Mouse (Mus musculus) embryo, embryonic 9.5 days (tissue): ENCODE results near the gene Samd13.

Source experiments
- DNase-seq: peaks from one replicate; pipeline ENCODE4 v3.0.0-alpha.2; 2017; ENCODE audit errors: extremely low spot score

The Samd13 gene

GRCm38 (mm10) chr3:146684811-146685675 is at the start of gene Samd13:
Gene Samd13, minus strand, starts transcription at chr3:146685592.
- DNase-seq = peak; percentile 80

GRCm38 (mm10) chr3:146731499-146731898 is 46.1 kb upstream of the Samd13 start:
- DNase-seq = no peak

DNA sequence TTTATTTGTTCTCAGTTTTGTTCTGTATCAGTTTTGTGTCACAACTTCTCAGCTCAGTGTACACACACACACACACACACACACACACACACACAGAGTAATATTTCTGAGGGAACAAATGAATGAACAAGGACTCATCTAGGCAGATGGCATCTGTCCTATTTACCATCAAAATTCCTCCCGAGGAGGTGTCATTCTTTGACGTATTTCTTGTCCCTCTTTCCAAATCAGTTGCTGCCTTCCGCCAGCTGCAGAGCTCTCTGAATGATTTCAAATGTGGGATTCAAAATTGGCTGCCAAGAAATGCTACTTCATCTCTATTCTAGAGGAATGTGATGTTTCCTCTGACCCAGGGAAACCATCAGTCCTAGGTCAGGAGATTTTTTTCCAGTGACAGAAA is 37.6 kb upstream of the Samd13 start:
- DNase-seq = no peak

- no peak for DNase-seq
Measured at GRCm38 (mm10) chr3:146719696-146720095, 34.3 kb upstream of the Samd13 start.

DNA sequence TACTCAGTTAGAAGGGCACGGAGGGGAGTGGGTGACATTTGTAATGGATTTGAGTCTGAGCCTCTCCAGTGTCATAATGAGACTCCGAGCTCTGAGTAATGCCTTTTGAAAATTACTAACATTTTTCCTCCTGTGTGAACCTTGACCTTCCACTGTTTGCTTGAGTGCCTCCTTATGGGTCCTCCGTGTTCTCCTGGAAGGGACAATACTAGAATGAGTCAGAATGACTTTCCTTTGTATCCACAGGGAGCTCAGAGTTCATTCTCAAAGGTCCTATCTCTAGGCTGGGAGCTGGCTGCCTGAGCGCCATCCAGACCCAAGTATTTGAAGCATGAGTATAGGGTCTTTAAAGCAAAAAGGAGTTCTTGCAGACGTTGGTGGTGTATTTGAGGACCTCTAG is 32.9 kb upstream of the Samd13 start:
- DNase-seq = no peak

DNA sequence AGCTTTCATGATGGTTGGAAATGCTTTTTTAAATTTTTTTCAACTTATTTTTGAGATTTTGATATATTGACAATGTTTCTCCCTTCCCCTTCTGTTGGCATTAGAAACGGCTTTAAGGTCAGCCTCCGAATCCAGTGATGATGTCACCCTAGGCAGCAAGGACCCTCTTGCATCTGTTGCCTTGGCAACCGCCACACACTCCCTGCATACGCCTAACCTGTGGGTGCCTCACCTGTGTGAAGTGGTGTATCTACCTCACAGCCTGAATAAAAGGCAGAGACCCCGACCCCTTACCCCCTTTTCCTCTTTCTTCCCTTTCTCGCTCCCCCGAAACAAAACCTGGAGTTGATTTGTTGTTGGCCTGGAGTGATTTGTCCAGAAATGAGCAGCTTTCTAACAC is 26.9 kb upstream of the Samd13 start:
- DNase-seq = no peak

GRCm38 (mm10) chr3:146711559-146711958 is 26.2 kb upstream of the Samd13 start:
- DNase-seq = no peak

DNA sequence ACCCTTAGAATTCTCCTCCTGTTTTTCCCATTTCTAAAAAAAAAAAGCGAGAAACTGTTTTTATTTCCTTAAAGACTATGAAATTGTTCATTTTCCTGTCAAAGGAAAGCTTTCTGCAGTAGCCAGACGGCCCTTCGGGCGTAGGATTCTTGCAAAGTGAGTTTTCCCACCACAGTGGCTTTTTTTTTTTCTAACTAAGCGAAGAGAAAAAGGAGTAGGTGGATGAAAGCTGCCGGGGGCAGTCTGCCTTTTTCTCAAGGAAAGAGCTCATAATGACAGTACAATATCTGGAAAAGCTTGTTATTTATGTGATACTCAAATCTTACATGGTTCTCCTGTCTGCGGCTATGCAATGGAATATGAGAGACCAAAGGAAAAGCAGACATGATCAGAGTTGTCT is 25.7 kb upstream of the Samd13 start:
- DNase-seq = no peak

- no peak for DNase-seq
Measured at GRCm38 (mm10) chr3:146709086-146709485, 23.7 kb upstream of the Samd13 start.

DNA sequence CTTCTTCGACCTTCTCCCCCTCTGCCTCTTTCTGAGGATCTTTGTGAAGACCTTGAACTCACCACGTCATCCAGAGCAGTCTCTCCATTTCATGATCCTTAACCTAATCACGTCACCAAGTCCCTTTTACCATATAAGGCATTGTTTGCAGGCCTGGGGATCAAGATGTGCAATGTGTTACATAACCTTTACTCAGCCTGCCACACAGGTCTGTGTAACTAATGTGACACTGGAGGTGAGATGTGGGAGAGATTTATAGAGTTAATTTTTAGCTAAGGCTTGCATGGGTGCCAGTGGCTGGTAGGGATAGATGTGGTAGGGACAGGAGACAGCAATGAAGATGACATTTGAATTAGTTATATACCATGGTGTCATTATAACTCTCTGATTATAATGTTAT is 23.0 kb upstream of the Samd13 start:
- DNase-seq = no peak

- no peak for DNase-seq
Measured at GRCm38 (mm10) chr3:146704099-146704498, 18.7 kb upstream of the Samd13 start.

- DNase-seq = no peak
Measured at GRCm38 (mm10) chr3:146700051-146700450, 14.7 kb upstream of the Samd13 start.

GRCm38 (mm10) chr3:146698982-146699381 is 13.6 kb upstream of the Samd13 start:
- DNase-seq = no peak

GRCm38 (mm10) chr3:146692547-146692946 is 7.2 kb upstream of the Samd13 start:
- no peak for DNase-seq

GRCm38 (mm10) chr3:146687121-146687725 is 1.8 kb upstream of the Samd13 start:
- no peak for DNase-seq

GRCm38 (mm10) chr3:146686428-146686827 is 1.0 kb upstream of the Samd13 start:
- DNase-seq = no peak

DNA sequence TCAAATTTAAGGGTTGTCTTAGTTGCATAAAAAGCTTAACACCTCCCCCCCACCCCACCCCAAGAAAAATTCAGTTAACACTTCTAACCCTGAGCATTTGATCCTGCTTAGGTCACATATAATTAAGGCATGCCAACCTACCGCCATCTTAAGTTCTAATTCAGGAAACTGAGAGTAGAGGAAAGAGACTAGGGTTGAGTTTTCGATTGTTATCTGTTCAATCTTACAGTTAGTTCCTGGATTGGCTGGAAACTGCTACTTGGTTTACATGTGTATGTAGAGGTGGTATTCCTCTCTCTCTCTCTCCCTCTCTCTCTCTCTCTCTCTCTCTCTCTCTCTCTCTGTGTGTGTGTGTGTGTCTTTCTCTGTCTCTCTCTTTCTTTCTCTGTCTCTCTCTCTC is 2.3 kb downstream of the Samd13 start:
- DNase-seq = no peak

GRCm38 (mm10) chr3:146682140-146682651 is 3.2 kb downstream of the Samd13 start:
- DNase-seq = no peak

DNA sequence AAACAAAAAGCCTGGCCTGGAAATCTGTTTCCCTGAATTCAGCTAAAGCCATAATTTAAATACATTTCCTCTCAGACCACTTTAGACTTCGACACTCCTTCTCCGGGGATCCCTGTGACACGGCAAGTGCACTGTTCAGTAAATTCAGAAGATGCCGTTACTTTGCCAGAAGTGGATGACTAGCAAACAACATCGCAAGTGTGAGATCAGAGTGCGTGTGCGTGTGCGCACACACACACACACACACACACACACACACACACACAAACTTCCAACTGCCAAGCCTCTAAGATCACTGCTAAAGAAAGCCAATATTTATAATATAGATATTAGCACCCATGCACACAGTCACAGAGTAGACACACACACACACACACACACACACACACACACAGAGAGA is 3.7 kb downstream of the Samd13 start:
- no peak for DNase-seq

GRCm38 (mm10) chr3:146680625-146681024 is 4.8 kb downstream of the Samd13 start:
- no peak for DNase-seq

DNA sequence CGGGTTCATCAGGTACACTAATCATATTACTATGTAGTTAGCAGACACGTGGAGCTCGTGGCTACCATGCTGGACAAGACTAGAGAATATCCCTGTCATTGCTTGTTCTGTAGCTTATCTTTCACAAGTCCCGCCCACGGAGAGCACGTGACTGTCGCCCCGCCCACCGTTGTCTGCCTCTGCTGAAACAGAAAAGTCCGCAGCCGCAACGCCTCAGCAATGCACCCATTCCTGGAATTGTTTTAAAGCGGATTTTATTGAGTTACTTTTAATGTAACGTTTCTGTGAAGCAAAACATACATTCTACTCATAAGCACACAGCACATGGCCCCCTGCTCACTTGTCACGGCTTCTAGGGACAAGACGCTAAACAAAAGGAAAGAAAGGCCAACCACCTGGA is 5.7 kb downstream of the Samd13 start:
- DNase-seq = no peak

DNA sequence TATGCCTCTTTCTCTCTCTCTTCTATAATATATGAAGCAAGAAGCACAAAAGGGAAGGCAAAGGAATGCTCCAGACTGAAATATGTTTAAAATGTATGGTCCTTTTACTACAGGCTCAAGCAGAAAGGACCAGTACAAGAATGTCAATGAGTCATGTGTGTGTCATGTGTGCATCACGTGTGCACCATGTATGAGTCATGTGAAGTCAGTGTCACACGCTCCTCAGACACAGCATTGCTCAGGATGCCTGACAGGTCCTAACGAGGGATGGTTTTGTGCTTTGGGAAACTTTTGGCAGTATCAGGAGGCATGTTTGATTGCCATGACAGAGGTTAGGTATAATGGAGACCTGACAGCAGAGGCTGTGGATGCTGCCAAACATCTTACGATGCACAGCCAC is 9.2 kb downstream of the Samd13 start:
- no peak for DNase-seq

GRCm38 (mm10) chr3:146675101-146675500 is 10.3 kb downstream of the Samd13 start:
- DNase-seq = no peak
